Mouse (Mus musculus): ENCODE measurements at regions not wholly inside any gene's neighbourhood (a gene's known extent, or its start where the extent isn't known, plus 50 kb on each side); places are given as distances from the start of the nearest gene placed in this dataset.

- TF ChIP-seq CTCF (IDR thresholded peaks at IDR 0.05) (peak; percentile 69), EP300 (IDR thresholded peaks at IDR 0.05) (no peak)
- no peak overlapping the region for H3K4me2 ChIP-seq (replicated peaks; ENCODE audit: low read depth, low read length)
- H3K27me3 ChIP-seq (replicated peaks; ENCODE audit: insufficient read depth, low read length) = no peaks in the 10 kb centered on the region
- no peak overlapping the region for H3K4me3 ChIP-seq (ENCODE audit: low read depth, low read length)
- no peak for ATAC-seq
- H3K27ac ChIP-seq (ENCODE audit: low read length) = no peak overlapping the region
- H3K9me3 ChIP-seq (ENCODE audit: low read length) = no peaks in the 10 kb centered on the region
- WGBS = 31% methylated on average over 4 of the region's 4 CpGs
- no peak overlapping the region for H3K9ac ChIP-seq (replicated peaks; ENCODE audit: low read depth)
- DNase-seq (ENCODE audit: low spot score) = peak; percentile 44
- no peaks in the 10 kb centered on the region for H3K4me1 ChIP-seq (ENCODE audit: insufficient read depth, low read depth, low read length)
- no peaks in the 10 kb centered on the region for H3K36me3 ChIP-seq (ENCODE audit: insufficient read depth, low read length)
Measured at GRCm38 (mm10) chr15:24596242-24596641, 817.3 kb downstream of the Basp1 start.

GRCm38 (mm10) chr15:24588943-24589342 lies 824.6 kb downstream of the Basp1 start:
- TF ChIP-seq EP300 (IDR thresholded peaks at IDR 0.05) = no peak
- TF ChIP-seq CTCF (IDR thresholded peaks at IDR 0.05) = peak; percentile 69
- DNase-seq (ENCODE audit: low spot score) (peak; percentile 59), ATAC-seq (no peak)
- Histone ChIP-seq H3K4me3 (ENCODE audit: low read depth, low read length) (no peak overlapping the region), H3K9me3 (ENCODE audit: low read length) (no peaks in the 10 kb centered on the region), H3K9ac (replicated peaks; ENCODE audit: low read depth) (no peak overlapping the region), H3K27me3 (replicated peaks; ENCODE audit: insufficient read depth, low read length) (no peaks in the 10 kb centered on the region), H3K36me3 (ENCODE audit: insufficient read depth, low read length) (no peaks in the 10 kb centered on the region), H3K4me1 (ENCODE audit: insufficient read depth, low read depth, low read length) (no peaks in the 10 kb centered on the region), H3K4me2 (replicated peaks; ENCODE audit: low read depth, low read length) (no peak overlapping the region), H3K27ac (ENCODE audit: low read length) (no peak overlapping the region)
- 19% methylated on average over 4 of the region's 4 CpGs for WGBS

GRCm38 (mm10) chr15:24566981-24567380 lies 846.6 kb downstream of the Basp1 start:
- no peak for DNase-seq (ENCODE audit: low spot score)
- WGBS = 46% methylated on average over 3 of the region's 3 CpGs
- H3K9ac ChIP-seq (replicated peaks; ENCODE audit: low read depth) = no peak overlapping the region

GRCm38 (mm10) chr15:24556806-24557205 lies 856.8 kb downstream of the Basp1 start:
- ATAC-seq = no peak
- Histone ChIP-seq H3K27me3 (replicated peaks; ENCODE audit: insufficient read depth, low read length) (no peaks in the 10 kb centered on the region), H3K27ac (ENCODE audit: low read length) (no peak overlapping the region), H3K9ac (replicated peaks; ENCODE audit: low read depth) (no peak overlapping the region), H3K9me3 (ENCODE audit: low read length) (no peaks in the 10 kb centered on the region), H3K4me3 (ENCODE audit: low read depth, low read length) (no peak overlapping the region), H3K4me1 (ENCODE audit: insufficient read depth, low read depth, low read length) (no peaks in the 10 kb centered on the region), H3K36me3 (ENCODE audit: insufficient read depth, low read length) (no peaks in the 10 kb centered on the region), H3K4me2 (replicated peaks; ENCODE audit: low read depth, low read length) (no peak overlapping the region)
- no peak for DNase-seq (ENCODE audit: low spot score)
- 82% methylated on average over 4 of the region's 4 CpGs for WGBS
- TF ChIP-seq CTCF (IDR thresholded peaks at IDR 0.05) (no peak), EP300 (IDR thresholded peaks at IDR 0.05) (no peak)

More at GRCm38 (mm10) chr15:24566981-24567380, 846.6 kb downstream of the Basp1 start:
- Histone ChIP-seq H3K36me3 (ENCODE audit: insufficient read depth, low read length) (no peaks in the 10 kb centered on the region), H3K27ac (ENCODE audit: low read length) (no peak overlapping the region), H3K4me1 (ENCODE audit: insufficient read depth, low read depth, low read length) (no peaks in the 10 kb centered on the region), H3K27me3 (replicated peaks; ENCODE audit: insufficient read depth, low read length) (no peaks in the 10 kb centered on the region), H3K4me2 (replicated peaks; ENCODE audit: low read depth, low read length) (no peak overlapping the region), H3K4me3 (ENCODE audit: low read depth, low read length) (no peak overlapping the region), H3K9me3 (ENCODE audit: low read length) (no peaks in the 10 kb centered on the region)
- ATAC-seq = no peak
- TF ChIP-seq EP300 (IDR thresholded peaks at IDR 0.05) (no peak), CTCF (IDR thresholded peaks at IDR 0.05) (no peak)

GRCm38 (mm10) chr15:24550108-24550507 lies 863.5 kb downstream of the Basp1 start:
- Histone ChIP-seq H3K9me3 (ENCODE audit: low read length) (no peaks in the 10 kb centered on the region), H3K4me1 (ENCODE audit: insufficient read depth, low read depth, low read length) (no peaks in the 10 kb centered on the region), H3K9ac (replicated peaks; ENCODE audit: low read depth) (no peak overlapping the region), H3K4me3 (ENCODE audit: low read depth, low read length) (no peak overlapping the region), H3K27ac (ENCODE audit: low read length) (no peak overlapping the region), H3K4me2 (replicated peaks; ENCODE audit: low read depth, low read length) (no peak overlapping the region), H3K27me3 (replicated peaks; ENCODE audit: insufficient read depth, low read length) (no peaks in the 10 kb centered on the region), H3K36me3 (ENCODE audit: insufficient read depth, low read length) (no peaks in the 10 kb centered on the region)
- no peak for DNase-seq (ENCODE audit: low spot score)
- TF ChIP-seq CTCF (IDR thresholded peaks at IDR 0.05) (no peak), EP300 (IDR thresholded peaks at IDR 0.05) (no peak)
- WGBS = 93% methylated on average over 3 of the region's 3 CpGs
- no peak for ATAC-seq

GRCm38 (mm10) chr15:24530065-24530464 lies 883.5 kb downstream of the Basp1 start:
- H3K27ac ChIP-seq (ENCODE audit: low read length) = no peak overlapping the region
- no peak overlapping the region for H3K4me2 ChIP-seq (replicated peaks; ENCODE audit: low read depth, low read length)
- no peak overlapping the region for H3K9ac ChIP-seq (replicated peaks; ENCODE audit: low read depth)
- TF ChIP-seq EP300 (IDR thresholded peaks at IDR 0.05) = no peak
- TF ChIP-seq CTCF (IDR thresholded peaks at IDR 0.05) = no peak
- H3K9me3 ChIP-seq (ENCODE audit: low read length) = no peaks in the 10 kb centered on the region
- H3K27me3 ChIP-seq (replicated peaks; ENCODE audit: insufficient read depth, low read length) = no peaks in the 10 kb centered on the region
- ATAC-seq (no peak), DNase-seq (ENCODE audit: low spot score) (no peak)
- no peak overlapping the region for H3K4me3 ChIP-seq (ENCODE audit: low read depth, low read length)
- WGBS = 81% methylated on average over 3 of the region's 3 CpGs
- no peaks in the 10 kb centered on the region for H3K4me1 ChIP-seq (ENCODE audit: insufficient read depth, low read depth, low read length)
- H3K36me3 ChIP-seq (ENCODE audit: insufficient read depth, low read length) = no peaks in the 10 kb centered on the region

GRCm38 (mm10) chr15:24527379-24527778 lies 886.2 kb downstream of the Basp1 start:
- no peak for ATAC-seq
- H3K4me2 ChIP-seq (replicated peaks; ENCODE audit: low read depth, low read length) = no peak overlapping the region
- WGBS = 64% methylated on average over 5 of the region's 5 CpGs

More at GRCm38 (mm10) chr15:24527379-24527778, 886.2 kb downstream of the Basp1 start:
- TF ChIP-seq EP300 (IDR thresholded peaks at IDR 0.05) (no peak), CTCF (IDR thresholded peaks at IDR 0.05) (no peak)
- Histone ChIP-seq H3K4me1 (ENCODE audit: insufficient read depth, low read depth, low read length) (no peaks in the 10 kb centered on the region), H3K27ac (ENCODE audit: low read length) (no peak overlapping the region), H3K27me3 (replicated peaks; ENCODE audit: insufficient read depth, low read length) (no peaks in the 10 kb centered on the region), H3K9ac (replicated peaks; ENCODE audit: low read depth) (no peak overlapping the region), H3K9me3 (ENCODE audit: low read length) (no peaks in the 10 kb centered on the region), H3K36me3 (ENCODE audit: insufficient read depth, low read length) (no peaks in the 10 kb centered on the region), H3K4me3 (ENCODE audit: low read depth, low read length) (no peak overlapping the region)
- no peak for DNase-seq (ENCODE audit: low spot score)
